Mouse (Mus musculus): ENCODE measurements around the gene Bcar3.

DNA sequence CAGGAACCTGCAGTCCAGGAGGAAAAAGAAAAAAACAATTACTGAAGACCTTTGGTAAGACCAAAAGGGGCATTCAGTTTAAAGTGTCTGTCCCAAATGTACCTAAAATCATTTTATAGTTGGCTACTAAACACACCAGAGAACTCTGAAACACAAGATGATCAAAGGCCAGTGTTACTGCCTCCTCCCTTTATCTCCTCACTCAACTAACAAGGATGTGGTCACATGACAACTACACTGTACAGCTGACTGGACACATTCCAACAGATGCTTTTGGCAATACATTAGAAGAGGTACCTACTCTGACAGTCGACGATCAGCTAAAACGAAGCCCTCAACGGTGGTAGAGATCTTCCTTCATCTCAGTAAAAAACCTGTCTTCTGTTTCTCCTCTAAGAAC is 247.0 kb downstream of the Bcar3 start:
- TF ChIP-seq MAZ (IDR thresholded peaks at IDR 0.05; ENCODE audit: low read depth, low read length): no peak
- no peak for TF ChIP-seq CTCF (conservative IDR thresholded peaks at IDR 0.05 in 1 of 2, IDR thresholded peaks at IDR 0.05 in 1 of 2; ENCODE audit: low read depth in 2 of 2, low read length in 2 of 2)
- no peak for TF ChIP-seq MAX (IDR thresholded peaks at IDR 0.05; ENCODE audit: low read length)
